Mouse (Mus musculus) heart, embryonic 13.5 days (tissue): Measurements from ENCODE around the gene Zfp473. TPM values are rescaled to one million over a fixed set of nuclear protein-coding genes. Genes with fewer than 3 reads are reported as not detected.
"Not testable (repeated sequence)": the region's sequence is repeated elsewhere in the genome, so short reads cannot be mapped to it uniquely, and the experiment has no call there.

Source experiments
- ATAC-seq: fragments of 200-750 bp; cut with Nextera tagmentation; 2 replicates; pipeline ENCODE4 v1.8.0; 2017; ENCODE audit warnings: moderate TSS enrichment; ENCODE audit not compliant: insufficient number of reproducible peaks, low FRiP score, low TSS enrichment; ENCODE audit errors: extremely low read depth
- H3K27ac ChIP-seq: fragments of 300-500 bp; sonication (generic); replicated peaks from 2 replicates; pipeline ENCODE4 v1.5.1; 2015; ENCODE audit warnings: moderate library complexity, mild to moderate bottlenecking, inconsistent platforms
- H3K27me3 ChIP-seq: fragments of 300-500 bp; sonication (generic); replicated peaks from 2 replicates; pipeline ENCODE4 v1.6.1; 2015; ENCODE audit warnings: mild to moderate bottlenecking, inconsistent platforms
- H3K36me3 ChIP-seq: fragments of 300-500 bp; sonication (generic); 2 replicates; pipeline ENCODE4 v1.6.1; 2015; ENCODE audit warnings: mild to moderate bottlenecking, inconsistent platforms
- H3K4me1 ChIP-seq: fragments of 300-500 bp; sonication (generic); 2 replicates; pipeline ENCODE4 v1.6.1; 2015; ENCODE audit warnings: inconsistent platforms
- H3K4me2 ChIP-seq: fragments of 300-500 bp; sonication (generic); 2 replicates; pipeline ENCODE4 v1.6.1; 2015; ENCODE audit warnings: inconsistent platforms, mild to moderate bottlenecking, moderate library complexity
- H3K4me3 ChIP-seq: fragments of 300-500 bp; sonication (generic); 2 replicates; pipeline ENCODE4 v1.5.1; 2015; ENCODE audit warnings: moderate library complexity, mild to moderate bottlenecking, inconsistent platforms
- H3K9ac ChIP-seq: fragments of 300-500 bp; sonication (generic); 2 replicates; pipeline ENCODE4 v1.6.1; 2015; ENCODE audit warnings: inconsistent platforms, mild to moderate bottlenecking, moderate library complexity
- H3K9me3 ChIP-seq: fragments of 300-500 bp; sonication (generic); 2 replicates; pipeline ENCODE4 v1.6.1; 2016; ENCODE audit warnings: inconsistent platforms
- WGBS: fragments of 180-500 bp; shearing (Covaris S2); methylation state at CpG from one replicate; pipeline ENCODE4 v1.1.7; 2015; ENCODE audit warnings: mixed read lengths; 5-methylcytosine and 5-hydroxymethylcytosine counted together
- polyA plus RNA-seq: library from polyadenylated mRNA; unstranded; fragments of >200 nt; fragmentation: Nextera tagmentation; extraction: Ambion mirVana; gene quantifications from 2 replicates; pipeline ENCODE4 v1.2.1, GENCODE M21; 2015

The Zfp473 gene
- polyA plus RNA-seq, 1 experiment from 2014 or later: 0.55 TPM

- no peak overlapping the region for H3K4me2 ChIP-seq
- no peak overlapping the region for H3K27ac ChIP-seq
- WGBS: 74% methylated on average over 5 of the region's 5 CpGs
- H3K4me1 ChIP-seq: no peaks in the 10 kb centered on the region
- H3K36me3 ChIP-seq: no peaks in the 10 kb centered on the region
- H3K27me3 ChIP-seq: 0 out of 2 replicates have a peak, but pooled peaks cover 5% of the 10 kb centered on the region
- H3K4me3 ChIP-seq: no peak overlapping the region
- H3K9ac ChIP-seq: no peak overlapping the region
- no peak for ATAC-seq
- H3K9me3 ChIP-seq: peaks cover 8% of the 10 kb centered on the region; the same call in 1 of the 2 replicates
These were observed 41.0 kb downstream of the Zfp473 start for GRCm38 (mm10) chr7:44709881-44710280.

- no peak within 1 kb of the TSS for H3K4me2 ChIP-seq
- WGBS: 69% methylated on average over 14 of the region's 14 CpGs
- H3K9ac ChIP-seq: no peak within 1 kb of the TSS
- 0 out of 2 replicates have a peak, but pooled peaks cover 5% of the 10 kb centered on the region for H3K27me3 ChIP-seq
- H3K9me3 ChIP-seq: peaks cover 6% of the 10 kb centered on the region; the same call in 1 of the 2 replicates
- no peak within 1 kb of the TSS for H3K4me3 ChIP-seq
- no peaks in the 10 kb centered on the region for H3K36me3 ChIP-seq
- ATAC-seq: no peak
- no peaks in the 10 kb centered on the region for H3K4me1 ChIP-seq
- H3K27ac ChIP-seq: no peak within 1 kb of the TSS
These were observed 42.3 kb downstream of the Zfp473 start, which contains the start of gene Izumo2 for GRCm38 (mm10) chr7:44708574-44708973. Izumo2 (plus strand) TSS chr7:44708742.

- not testable (repeated sequence) for ATAC-seq, H3K9me3 ChIP-seq, H3K9ac ChIP-seq, H3K27me3 ChIP-seq, H3K27ac ChIP-seq, H3K4me3 ChIP-seq, H3K36me3 ChIP-seq, H3K4me1 ChIP-seq, H3K4me2 ChIP-seq
- WGBS: 79% methylated on average over 6 of the region's 6 CpGs
These were observed 42.8 kb downstream of the Zfp473 start for GRCm38 (mm10) chr7:44708093-44708492.

GRCm38 (mm10) chr7:44707169-44707675 is 43.6 kb downstream of the Zfp473 start:
- Histone ChIP-seq H3K4me3 (no peak overlapping the region), H3K9ac (no peak overlapping the region), H3K4me2 (no peak overlapping the region), H3K4me1 (no peaks in the 10 kb centered on the region), H3K27me3 (0 out of 2 replicates have a peak, but pooled peaks cover 5% of the 10 kb centered on the region), H3K36me3 (no peaks in the 10 kb centered on the region), H3K9me3 (peaks cover 5% of the 10 kb centered on the region; the same call in 1 of the 2 replicates), H3K27ac (no peak overlapping the region)
- 74% methylated on average over 5 of the region's 5 CpGs for WGBS
- no peak for ATAC-seq

GRCm38 (mm10) chr7:44706322-44706721 is 44.5 kb downstream of the Zfp473 start:
- Histone ChIP-seq H3K36me3 (no peaks in the 10 kb centered on the region), H3K4me1 (no peaks in the 10 kb centered on the region), H3K27me3 (0 out of 2 replicates have a peak, but pooled peaks cover 5% of the 10 kb centered on the region), H3K9ac (no peak overlapping the region), H3K4me3 (no peak overlapping the region), H3K9me3 (peaks cover 5% of the 10 kb centered on the region; the same call in 1 of the 2 replicates), H3K4me2 (no peak overlapping the region), H3K27ac (no peak overlapping the region)
- ATAC-seq: no peak

GRCm38 (mm10) chr7:44705086-44705485 is 45.8 kb downstream of the Zfp473 start:
- no peaks in the 10 kb centered on the region for H3K4me1 ChIP-seq
- H3K36me3 ChIP-seq: no peaks in the 10 kb centered on the region
- H3K27me3 ChIP-seq: 0 out of 2 replicates have a peak, but pooled peaks cover 8% of the 10 kb centered on the region
- H3K4me3 ChIP-seq: no peak overlapping the region
- no peak overlapping the region for H3K27ac ChIP-seq
- no peak overlapping the region for H3K4me2 ChIP-seq
- no peak for ATAC-seq
- H3K9me3 ChIP-seq: peaks cover 5% of the 10 kb centered on the region; the same call in 1 of the 2 replicates
- 82% methylated on average over 4 of the region's 4 CpGs for WGBS
- no peak overlapping the region for H3K9ac ChIP-seq

- 50% methylated on average over 3 of the region's 3 CpGs for WGBS
- no peak overlapping the region for H3K9ac ChIP-seq
- H3K4me2 ChIP-seq: no peak overlapping the region
- no peaks in the 10 kb centered on the region for H3K36me3 ChIP-seq
- peaks cover 5% of the 10 kb centered on the region; the same call in 1 of the 2 replicates for H3K9me3 ChIP-seq
- H3K27me3 ChIP-seq: peaks cover 8% of the 10 kb centered on the region; the same call in 1 of the 2 replicates
- no peak for ATAC-seq
- no peaks in the 10 kb centered on the region for H3K4me1 ChIP-seq
- no peak overlapping the region for H3K4me3 ChIP-seq
- no peak overlapping the region for H3K27ac ChIP-seq
These were observed 46.5 kb downstream of the Zfp473 start for GRCm38 (mm10) chr7:44704363-44704762.

GRCm38 (mm10) chr7:44702985-44703384 is 47.9 kb downstream of the Zfp473 start:
- no peak for ATAC-seq
- 64% methylated on average over 8 of the region's 8 CpGs for WGBS
- no peaks in the 10 kb centered on the region for H3K36me3 ChIP-seq

GRCm38 (mm10) chr7:44701921-44702320 is 48.9 kb downstream of the Zfp473 start:
- ATAC-seq: no peak
- Histone ChIP-seq H3K27ac (no peak overlapping the region), H3K4me1 (peaks cover 11% of the 10 kb centered on the region), H3K27me3 (peaks cover 14% of the 10 kb centered on the region), H3K9me3 (peaks cover 5% of the 10 kb centered on the region; the same call in 1 of the 2 replicates), H3K9ac (no peak overlapping the region), H3K4me2 (no peak overlapping the region), H3K4me3 (no peak overlapping the region), H3K36me3 (no peaks in the 10 kb centered on the region)
- 5% methylated on average over 6 of the region's 6 CpGs for WGBS

More at GRCm38 (mm10) chr7:44702985-44703384, 47.9 kb downstream of the Zfp473 start:
- Histone ChIP-seq H3K9ac (no peak overlapping the region), H3K4me1 (peaks cover under 1% of the 10 kb centered on the region; the same call in 1 of the 2 replicates), H3K9me3 (peaks cover 5% of the 10 kb centered on the region; the same call in 1 of the 2 replicates), H3K4me2 (no peak overlapping the region), H3K4me3 (no peak overlapping the region), H3K27ac (no peak overlapping the region), H3K27me3 (peaks cover 16% of the 10 kb centered on the region)

GRCm38 (mm10) chr7:44697980-44698379 is 52.9 kb downstream of the Zfp473 start:
- Histone ChIP-seq H3K4me2 (peak overlapping the region; percentile 39; the same call in 1 of the 2 replicates), H3K36me3 (no peaks in the 10 kb centered on the region), H3K4me1 (peaks cover 15% of the 10 kb centered on the region), H3K9me3 (no peaks in the 10 kb centered on the region), H3K27ac (peak overlapping the region; percentile 36; the same call in 1 of the 2 replicates), H3K4me3 (no peak overlapping the region), H3K9ac (no peak overlapping the region), H3K27me3 (peaks cover 11% of the 10 kb centered on the region)
- 55% methylated on average over 7 of the region's 7 CpGs for WGBS
- ATAC-seq: no peak

- no peaks in the 10 kb centered on the region for H3K36me3 ChIP-seq
- WGBS: 9% methylated on average over 20 of the region's 20 CpGs
- no peak overlapping the region for H3K4me3 ChIP-seq
- H3K27me3 ChIP-seq: peaks cover 11% of the 10 kb centered on the region
- H3K27ac ChIP-seq: peak overlapping the region; percentile 67
- no peaks in the 10 kb centered on the region for H3K9me3 ChIP-seq
- H3K4me1 ChIP-seq: peaks cover 15% of the 10 kb centered on the region
- peak; percentile 67; the same call in 1 of the 2 replicates for ATAC-seq
- H3K9ac ChIP-seq: 0 out of 2 replicates have a peak overlapping the region, but pooled peaks have one; percentile 34
- peak overlapping the region; percentile 39 for H3K4me2 ChIP-seq
These were observed 53.6 kb downstream of the Zfp473 start for GRCm38 (mm10) chr7:44697191-44697710.
